27 mouse cellular contexts compared by ENCODE assay signal in genomic region chr16:75897828-75898367, GRCm38 (mm10).
DNase-seq lines count a peak whose midpoint lies in the region; ATAC-seq lines count a peak whose summit lies in the region.
"Had no signal": no experiment of that assay in that cellular context is flagged by ENCODE, and none has a peak within 500 bp of the region (broad histone marks: within the 10 kb centered on the region; RNA-seq: fewer than 3 reads in every experiment).

No protein-coding gene starts in this region.

- H3K4me2 ChIP-seq in kidney, embryonic 14.5 days (replicated peaks; ENCODE audit: low read depth, low read length): no peak overlapping the region
- H3K4me2 ChIP-seq: embryonic facial prominence, embryonic 12.5 days; heart, embryonic 15.5 days; intestine, embryonic 15.5 days; stomach, embryonic 15.5 days had no signal

- no peaks in the 10 kb centered on the region for H3K27me3 ChIP-seq in kidney, embryonic 14.5 days (ENCODE audit: control insufficient read depth, insufficient read depth, low read length)
- H3K27me3 ChIP-seq: CH12.LX; embryonic facial prominence, embryonic 12.5 days; heart, embryonic 15.5 days; intestine, embryonic 15.5 days; stomach, embryonic 15.5 days had no signal

- DNase-seq in adrenal gland, adult (ENCODE audit: inconsistent age in 2 of 2, low spot score in 1 of 2): peak; percentile 18 to 70
- no peak for DNase-seq in adrenal gland, adult 18-20 months (ENCODE audit: low spot score in 2 of 2)
- DNase-seq in kidney, adult 11 months: no peak
- DNase-seq in kidney, postnatal 14 days: peak; percentile 14
- no peak for DNase-seq in kidney, postnatal 36 days
- no peak for DNase-seq in spleen, adult 12 weeks (ENCODE audit: low spot score)
- DNase-seq: cerebellum, adult 18-20 months; cerebellum, postnatal 10 days; gastrocnemius, postnatal 14 days; liver; lung, adult 2 months; lung, postnatal 10 days; midbrain, embryonic 14.5 days; retina, postnatal 1 day; right cerebral cortex, postnatal 14 days had no signal

- 40% methylated on average over 4 of the region's 4 CpGs for WGBS in kidney, embryonic 14.5 days

- ATAC-seq in kidney, embryonic 14.5 days (ENCODE audit: low FRiP score, low TSS enrichment): peak; percentile 91; the same call in 1 of the 2 replicates
- ATAC-seq: activated CD4-positive, CD25-positive, alpha-beta regulatory T cell, adult 4 months; forebrain, embryonic 14.5 days; hindbrain, embryonic 16.5 days; intestine, embryonic 15.5 days had no signal

- H3K9me3 ChIP-seq in kidney, embryonic 14.5 days (ENCODE audit: control insufficient read depth, low read length): no peaks in the 10 kb centered on the region
- H3K9me3 ChIP-seq: embryonic facial prominence, embryonic 12.5 days; heart, embryonic 10.5 days; heart, embryonic 15.5 days; intestine, embryonic 15.5 days; stomach, embryonic 15.5 days had no signal

- no peaks in the 10 kb centered on the region for H3K4me1 ChIP-seq in kidney, embryonic 14.5 days (ENCODE audit: control insufficient read depth, insufficient read depth, low read length)
- H3K4me1 ChIP-seq: embryonic facial prominence, embryonic 12.5 days; heart, embryonic 10.5 days; heart, embryonic 15.5 days; intestine, embryonic 15.5 days; stomach, embryonic 15.5 days had no signal

- H3K27ac ChIP-seq in kidney, embryonic 14.5 days (ENCODE audit: low read depth, low read length): no peak overlapping the region
- H3K27ac ChIP-seq: embryonic facial prominence, embryonic 12.5 days; heart, embryonic 10.5 days; heart, embryonic 15.5 days; intestine, embryonic 15.5 days; liver, embryonic 14.5 days; macrophage; stomach, embryonic 15.5 days had no signal

- H3K9ac ChIP-seq in kidney, embryonic 14.5 days (ENCODE audit: low read depth, low read length): no peak overlapping the region
- H3K9ac ChIP-seq: embryonic facial prominence, embryonic 12.5 days; heart, embryonic 15.5 days; intestine, embryonic 15.5 days; liver, embryonic 14.5 days; stomach, embryonic 15.5 days had no signal

- no peaks in the 10 kb centered on the region for H3K36me3 ChIP-seq in kidney, embryonic 14.5 days (ENCODE audit: control insufficient read depth, insufficient read depth, low read length)
- H3K36me3 ChIP-seq: embryonic facial prominence, embryonic 12.5 days; heart, embryonic 10.5 days; heart, embryonic 15.5 days; intestine, embryonic 15.5 days; stomach, embryonic 15.5 days had no signal

- no peak overlapping the region for H3K4me3 ChIP-seq in kidney, embryonic 14.5 days (ENCODE audit: low read length)
- H3K4me3 ChIP-seq: embryonic facial prominence, embryonic 12.5 days; heart, embryonic 10.5 days; heart, embryonic 15.5 days; intestine, embryonic 15.5 days; stomach, embryonic 15.5 days had no signal

Comparison
In these comparisons a context has a peak if more than half of its experiments do, and no peak if none do; other contexts are left out.
1. DNase-seq: peak in adrenal gland, adult (2 of 2) and kidney, postnatal 14 days (single experiment); none in adrenal gland, adult 18-20 months (0 of 2), kidney, adult 11 months (single experiment), kidney, postnatal 36 days (0 of 2) and spleen, adult 12 weeks (single experiment).